Mouse (Mus musculus) MEL (cell line): ENCODE measurements around the gene Syne2. TPM values are rescaled to one million over a fixed set of nuclear protein-coding genes. Genes with fewer than 3 reads are reported as not detected.

Source experiments
- DNase-seq: peaks from one replicate; pipeline ENCODE4 v3.0.0; 2011; ENCODE audit warnings: low read depth, low spot score
- H3K27ac ChIP-seq: 2 replicates; pipeline ENCODE4 v1.5.1; 2012; ENCODE audit warnings: low read depth, mild to moderate bottlenecking, control low read depth, low read length, moderate library complexity; ENCODE audit not compliant: control insufficient read depth
- H3K27me3 ChIP-seq, 2 experiments: fragments of 150-350 bp in 1 of 2; sonication (generic) in 1 of 2; 2 replicates each; pipeline ENCODE4 v1.6.1; 2012; ENCODE audit warnings: low read length in 2 of 2, mild to moderate bottlenecking in 2 of 2, improper control_type of control experiment in 1 of 2, moderate library complexity in 1 of 2; ENCODE audit not compliant: insufficient read depth in 2 of 2, control insufficient read depth in 1 of 2
- H3K36me3 ChIP-seq, 2 experiments: 2 replicates each; pipeline ENCODE4 v1.6.1; 2012 to 2014; ENCODE audit warnings: low read length in 2 of 2, improper control_type of control experiment in 1 of 2, inconsistent platforms in 1 of 2, mild to moderate bottlenecking in 1 of 2; ENCODE audit not compliant: insufficient read depth in 2 of 2, control insufficient read depth in 1 of 2
- H3K4me1 ChIP-seq, 2 experiments: fragments of 150-350 bp in 1 of 2; sonication (generic) in 1 of 2; 2 replicates each; pipeline ENCODE4 v1.6.1; 2012; ENCODE audit warnings: low read length in 2 of 2, improper control_type of control experiment in 1 of 2, mild to moderate bottlenecking in 1 of 2; ENCODE audit not compliant: insufficient read depth in 2 of 2, control insufficient read depth in 1 of 2
- H3K4me3 ChIP-seq, 2 experiments: fragments of 150-350 bp in 1 of 2; sonication (generic) in 1 of 2; 2 replicates each; pipeline ENCODE4 v1.5.1; 2012; ENCODE audit warnings: low read depth in 2 of 2, low read length in 2 of 2, mild to moderate bottlenecking in 2 of 2, moderate library complexity in 2 of 2, control low read depth in 1 of 2, improper control_type of control experiment in 1 of 2; ENCODE audit not compliant: control insufficient read depth in 1 of 2, insufficient read depth in 1 of 2
- H3K79me2 ChIP-seq: 2 replicates; pipeline ENCODE4 v1.6.1; 2012; ENCODE audit warnings: mild to moderate bottlenecking, low read length, moderate library complexity; ENCODE audit not compliant: control insufficient read depth, poor library complexity, insufficient read depth
- H3K9ac ChIP-seq: 2 replicates; pipeline ENCODE4 v1.6.1; 2012; ENCODE audit warnings: low read depth, mild to moderate bottlenecking, control low read depth, low read length, moderate library complexity; ENCODE audit not compliant: control insufficient read depth, poor library complexity, severe bottlenecking
- H3K9me3 ChIP-seq: fragments of 150-350 bp; sonication (generic); replicated peaks from 2 replicates; pipeline ENCODE4 v1.6.1; 2012; ENCODE audit warnings: mild to moderate bottlenecking, low read length, improper control_type of control experiment, moderate library complexity; ENCODE audit not compliant: insufficient read depth
- CHD1 ChIP-seq: IDR thresholded peaks from 2 replicates; pipeline ENCODE4 v1.6.1; 2012; ENCODE audit warnings: low read depth, mild to moderate bottlenecking, inconsistent platforms, low read length, improper control_type of control experiment
- CTCF ChIP-seq, 3 experiments: IDR thresholded peaks in 2 of 3; conservative IDR thresholded peaks in 1 of 3; 2 replicates each; pipeline ENCODE4 v1.5.1; 2011 to 2012; ENCODE audit warnings: low read length in 3 of 3, low read depth in 2 of 3, mild to moderate bottlenecking in 2 of 3, improper control_type of control experiment in 1 of 3, inconsistent platforms in 1 of 3, mixed read lengths in 1 of 3, moderate library complexity in 1 of 3; ENCODE audit not compliant: control insufficient read depth in 1 of 3, insufficient read depth in 1 of 3, poor library complexity in 1 of 3, severe bottlenecking in 1 of 3
- EP300 ChIP-seq, 2 experiments: IDR thresholded peaks; 2 replicates each; pipeline ENCODE4 v1.6.1; 2011; ENCODE audit warnings: improper control_type of control experiment in 2 of 2, low read length in 2 of 2, low read depth in 1 of 2, mild to moderate bottlenecking in 1 of 2
- ETS1 ChIP-seq: IDR thresholded peaks from 2 replicates; pipeline ENCODE4 v1.6.1; 2012; ENCODE audit warnings: low read depth, mild to moderate bottlenecking, inconsistent platforms, low read length, improper control_type of control experiment, moderate library complexity
- GATA1 ChIP-seq: IDR thresholded peaks from 2 replicates; pipeline ENCODE4 v1.6.1; 2011; ENCODE audit warnings: low read depth, low read length, improper control_type of control experiment
- MYB ChIP-seq: IDR thresholded peaks from 2 replicates; pipeline ENCODE4 v1.6.1; 2011; ENCODE audit warnings: mild to moderate bottlenecking, low read depth, low read length, improper control_type of control experiment
- MYC ChIP-seq: IDR thresholded peaks from 2 replicates; pipeline ENCODE4 v1.6.1; 2011; ENCODE audit warnings: low read depth, mild to moderate bottlenecking, low read length, improper control_type of control experiment, moderate library complexity
- POLR2AphosphoS5 ChIP-seq: IDR thresholded peaks from 2 replicates; pipeline ENCODE4 v1.6.1; 2012; ENCODE audit warnings: low read depth, borderline replicate concordance, mild to moderate bottlenecking, inconsistent platforms, low read length, moderate library complexity, mixed read lengths
- TAL1 ChIP-seq: IDR thresholded peaks from 2 replicates; pipeline ENCODE4 v1.6.1; 2012; ENCODE audit warnings: mild to moderate bottlenecking, inconsistent platforms, low read length, moderate library complexity, mixed read lengths
- TCF12 ChIP-seq: IDR thresholded peaks from 2 replicates; pipeline ENCODE4 v1.6.1; 2014; ENCODE audit warnings: low read depth, mild to moderate bottlenecking, inconsistent platforms, low read length, improper control_type of control experiment, moderate library complexity
- UBTF ChIP-seq: IDR thresholded peaks from 2 replicates; pipeline ENCODE4 v1.6.1; 2012; ENCODE audit warnings: low read depth, mild to moderate bottlenecking, inconsistent platforms, low read length, improper control_type of control experiment, moderate library complexity, borderline replicate concordance; ENCODE audit not compliant: insufficient read depth
- ZC3H11A ChIP-seq: IDR thresholded peaks from 2 replicates; pipeline ENCODE4 v1.6.1; 2012; ENCODE audit warnings: low read depth, mild to moderate bottlenecking, inconsistent platforms, low read length, improper control_type of control experiment
- polyA plus RNA-seq, 2 experiments: library from polyadenylated mRNA; stranded (reverse) in 1 of 2; unstranded in 1 of 2; fragments of >175 nt in 1 of 2; fragments of >200 nt in 1 of 2; gene quantifications; 2 replicates each; pipeline versions ENCODE4 v1.2.1 to v1.2.4; 2012; ENCODE audit warnings: low replicate concordance in 2 of 2, low read depth in 1 of 2; ENCODE audit not compliant: insufficient read length in 2 of 2, insufficient read depth in 1 of 2, missing spikeins in 1 of 2
- total RNA-seq: library from RNA; depleted of rRNA; stranded (reverse); fragments of 300-350 nt; gene quantifications from 2 replicates; pipeline ENCODE4 v1.2.3, GENCODE M21; 2012

Gene Syne2
- total and polyA plus RNA-seq, 3 experiments: 0.06 to 0.15 TPM; not detected in 1

DNA sequence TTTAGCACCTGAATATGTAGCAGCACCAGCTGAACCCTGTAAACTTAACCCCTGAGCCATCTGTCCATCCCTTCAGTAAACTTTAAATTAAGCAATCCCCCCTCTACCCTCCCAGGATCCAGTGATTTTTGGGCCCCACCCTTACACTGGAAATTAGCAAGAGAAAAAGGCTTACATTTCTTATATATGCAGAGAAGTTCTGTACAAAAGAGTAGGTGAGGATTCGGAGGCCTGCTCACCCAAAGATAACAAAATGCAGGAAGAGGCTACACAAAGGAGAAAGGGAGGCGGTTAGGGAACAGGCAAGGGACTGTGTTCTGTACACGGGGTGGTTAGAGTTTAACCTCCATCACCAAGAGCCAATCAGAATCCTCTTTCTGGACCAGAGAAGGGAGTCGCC lies 26.4 kb downstream of the Syne2 start:
- Histone ChIP-seq H3K4me3 (no peak overlapping the region), H3K79me2 (no peaks in the 10 kb centered on the region), H3K9me3 (no peaks in the 10 kb centered on the region), H3K4me1 (peaks cover 0 to 7% of the 10 kb centered on the region in 2 experiments; a peak in 2 of 4 replicates), H3K36me3 (peaks cover 0 to 6% of the 10 kb centered on the region in 2 experiments; a peak in 2 of 4 replicates), H3K9ac (no peak overlapping the region), H3K27me3 (no peaks in the 10 kb centered on the region; a peak in 2 of 4 replicates), H3K27ac (no peak overlapping the region)
- no peak for DNase-seq
- no peak for TF ChIP-seq ZC3H11A

DNA sequence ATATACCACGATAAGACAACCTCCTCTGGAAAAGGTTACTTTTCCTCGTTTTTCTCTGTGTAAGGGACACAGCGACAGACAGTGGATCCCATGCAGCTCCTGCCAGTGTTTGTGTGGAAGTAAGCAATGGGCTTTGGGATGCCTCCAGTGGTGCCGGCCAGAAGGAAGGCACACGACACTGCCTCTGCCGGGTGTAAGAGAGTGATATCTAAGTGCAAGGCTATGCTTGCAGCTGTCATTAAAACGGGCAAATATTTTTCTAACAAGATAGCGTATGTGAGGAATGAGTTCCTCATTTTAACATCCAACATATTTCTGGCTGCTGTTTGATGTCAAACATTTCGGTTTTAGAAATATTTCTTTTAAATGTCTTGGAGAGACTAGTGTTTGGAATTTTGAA lies 27.1 kb downstream of the Syne2 start:
- no peak overlapping the region for H3K9ac ChIP-seq
- peak; percentile 59 for DNase-seq

DNA sequence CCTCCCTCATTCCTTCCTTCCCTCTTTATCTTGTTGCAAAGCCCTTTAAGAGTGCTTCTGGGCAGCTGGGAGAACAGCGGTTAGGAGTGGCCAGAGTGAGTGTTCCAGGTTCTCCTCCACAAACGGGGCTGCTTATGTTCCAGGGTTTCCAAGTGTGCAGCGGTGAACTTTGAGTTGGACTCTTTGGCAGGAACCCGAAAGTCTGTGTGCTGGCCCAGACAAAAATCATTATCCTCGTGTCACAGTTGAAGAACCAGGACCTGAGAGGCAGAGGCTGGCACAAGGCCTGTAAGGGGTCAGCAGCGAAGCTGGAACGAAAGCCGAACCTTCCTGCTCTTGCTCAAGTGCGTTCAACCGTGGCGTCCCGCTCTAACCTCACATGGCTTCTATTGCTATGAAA lies 28.6 kb downstream of the Syne2 start:
- Histone ChIP-seq H3K27me3 (no peaks in the 10 kb centered on the region; a peak in 2 of 4 replicates), H3K27ac (no peak overlapping the region), H3K9ac (no peak overlapping the region), H3K9me3 (no peaks in the 10 kb centered on the region), H3K36me3 (peaks cover 0 to 6% of the 10 kb centered on the region in 2 experiments; a peak in 2 of 4 replicates), H3K79me2 (no peaks in the 10 kb centered on the region), H3K4me3 (no peak overlapping the region), H3K4me1 (peaks cover 0 to 7% of the 10 kb centered on the region in 2 experiments; a peak in 2 of 4 replicates)
- DNase-seq: no peak
- TF ChIP-seq POLR2AphosphoS5: no peak
- no peak for TF ChIP-seq CHD1

More for the DNA sequence above, 27.1 kb downstream of the Syne2 start:
- Histone ChIP-seq H3K36me3 (peaks cover 0 to 6% of the 10 kb centered on the region in 2 experiments; a peak in 2 of 4 replicates), H3K4me3 (no peak overlapping the region), H3K27ac (no peak overlapping the region), H3K4me1 (peaks cover 0 to 7% of the 10 kb centered on the region in 2 experiments; a peak in 2 of 4 replicates), H3K9me3 (no peaks in the 10 kb centered on the region), H3K27me3 (no peaks in the 10 kb centered on the region; a peak in 2 of 4 replicates), H3K79me2 (no peaks in the 10 kb centered on the region)
- TF ChIP-seq MYC: 0 out of 2 replicates have a peak, but pooled peaks have one; percentile 17
- TF ChIP-seq TCF12: peak; percentile 67; the same call in 1 of the 2 replicates
- TF ChIP-seq ETS1: 0 out of 2 replicates have a peak, but pooled peaks have one; percentile 15
- no peak for TF ChIP-seq CTCF (IDR thresholded peaks at IDR 0.05 in 2 of 3, conservative IDR thresholded peaks at IDR 0.05 in 1 of 3; ENCODE audit: control insufficient read depth in 1 of 3, insufficient read depth in 1 of 3, low read depth in 2 of 3, low read length in 3 of 3, poor library complexity in 1 of 3, severe bottlenecking in 1 of 3)
- no peak for TF ChIP-seq UBTF
- peak; percentile 72 to 80 for TF ChIP-seq EP300 (IDR thresholded peaks at IDR 0.05; ENCODE audit: low read depth in 1 of 2, low read length in 2 of 2)
- peak; percentile 72 for TF ChIP-seq TAL1
- TF ChIP-seq GATA1: peak; percentile 50
- TF ChIP-seq MYB: 0 out of 2 replicates have a peak, but pooled peaks have one; percentile 40
